Mouse (Mus musculus): ENCODE measurements around the gene Gm47289.

- TF ChIP-seq CTCF (IDR thresholded peaks at IDR 0.05; ENCODE audit: insufficient read depth, low read depth, low read length) (no peak), POLR2A (IDR thresholded peaks at IDR 0.05; ENCODE audit: insufficient read depth, low read depth, low read length) (no peak)
Observed at GRCm38 (mm10) chr9:119155826-119156225, 3.1 kb upstream of the Gm47289 start.
